Mouse (Mus musculus): Measurements from ENCODE around the gene Tacstd2.

Tacstd2 gene

GRCm38 (mm10) chr6:67535777-67536054, at the start of gene Tacstd2:
TSS of gene Tacstd2 (minus strand) at chr6:67535796.
- in situ Hi-C loops (cut with MboI; ENCODE audit: unreplicated experiment in 2 of 2): no loop called here

- in situ Hi-C loops (cut with MboI; ENCODE audit: unreplicated experiment in 2 of 2): no loop called here
Measured at GRCm38 (mm10) chr6:67566270-67566669, 30.7 kb upstream of the Tacstd2 start.

GRCm38 (mm10) chr6:67555376-67555775, 19.8 kb upstream of the Tacstd2 start:
- in situ Hi-C loops (cut with MboI; ENCODE audit: unreplicated experiment in 2 of 2): loop anchor here in 1 of 2 experiments (10.0 kb wide), 1 partner anchor 79 kb away; no protein-coding TSS in a partner anchor

- in situ Hi-C loops (cut with MboI; ENCODE audit: unreplicated experiment in 2 of 2): no loop called here
Measured at GRCm38 (mm10) chr6:67549550-67549949, 14.0 kb upstream of the Tacstd2 start.

GRCm38 (mm10) chr6:67535005-67535776, 405 bp downstream of the Tacstd2 start:
- in situ Hi-C loops (cut with MboI; ENCODE audit: unreplicated experiment in 2 of 2): no loop called here

- in situ Hi-C loops (cut with MboI; ENCODE audit: unreplicated experiment in 2 of 2): no loop called here
Measured at GRCm38 (mm10) chr6:67534191-67535004, 1.2 kb downstream of the Tacstd2 start.

- in situ Hi-C loops (cut with MboI; ENCODE audit: unreplicated experiment in 2 of 2): no loop called here
Measured at GRCm38 (mm10) chr6:67532665-67533440, 2.7 kb downstream of the Tacstd2 start.

- in situ Hi-C loops (cut with MboI; ENCODE audit: unreplicated experiment in 2 of 2): no loop called here
Measured at GRCm38 (mm10) chr6:67531822-67532162, 3.8 kb downstream of the Tacstd2 start.

- in situ Hi-C loops (cut with MboI; ENCODE audit: unreplicated experiment in 2 of 2): no loop called here
Measured at GRCm38 (mm10) chr6:67530992-67531821, 4.4 kb downstream of the Tacstd2 start.

- in situ Hi-C loops (cut with MboI; ENCODE audit: unreplicated experiment in 2 of 2): no loop called here
Measured at GRCm38 (mm10) chr6:67526356-67526755, 9.2 kb downstream of the Tacstd2 start.

GRCm38 (mm10) chr6:67510752-67511151, 24.8 kb downstream of the Tacstd2 start:
- in situ Hi-C loops (cut with MboI; ENCODE audit: unreplicated experiment in 2 of 2): loop anchor here (10.0 to 25.0 kb wide), 3 partner anchors 94 to 304 kb away; no protein-coding TSS in a partner anchor

- in situ Hi-C loops (cut with MboI; ENCODE audit: unreplicated experiment in 2 of 2): loop anchor here in 1 of 2 experiments (25.0 kb wide), 1 partner anchor 110 kb away; no protein-coding TSS in a partner anchor
Measured at GRCm38 (mm10) chr6:67501938-67502337, 33.7 kb downstream of the Tacstd2 start.

GRCm38 (mm10) chr6:67491755-67492154, 43.8 kb downstream of the Tacstd2 start, which contains the start of gene Il23r:
TSS of gene Il23r (minus strand) at chr6:67491855.
- in situ Hi-C loops (cut with MboI; ENCODE audit: unreplicated experiment in 2 of 2): no loop called here
